Mouse (Mus musculus): ENCODE data around the gene Slc22a3. TPM values are rescaled to one million over a fixed set of nuclear protein-coding genes. Genes with fewer than 3 reads are reported as not detected.
A peak's percentile ranks its signal among the peaks of the same experiment; 100 is the strongest.

Gene Slc22a3
- polyA plus RNA-seq, 1 experiment from 2014 or later, result 0.23 TPM

- ATAC-seq (ENCODE audit: low FRiP score) (no peak), DNase-seq (ENCODE audit: low spot score, missing footprints) (no peak)
- Histone ChIP-seq H3K4me3 (ENCODE audit: low read depth, low read length) (no peak overlapping the region), H3K4me2 (no peak overlapping the region), H3K27me3 (ENCODE audit: control insufficient read depth, insufficient read depth, low read length) (no peaks in the 10 kb centered on the region), H3K9ac (ENCODE audit: low read length) (no peak overlapping the region), H3K4me1 (ENCODE audit: control insufficient read depth, insufficient read depth, low read length) (no peaks in the 10 kb centered on the region), H3K27ac (ENCODE audit: low read depth, low read length) (no peak overlapping the region), H3K9me3 (ENCODE audit: control insufficient read depth, low read length) (no peaks in the 10 kb centered on the region), H3K36me3 (ENCODE audit: control insufficient read depth, insufficient read depth, low read length) (no peaks in the 10 kb centered on the region)
- WGBS, result 76% methylated on average over 7 of the region's 7 CpGs
These were observed 104.1 kb downstream of the Slc22a3 start for GRCm38 (mm10) chr17:12403420-12403819.

GRCm38 (mm10) chr17:12396163-12396677, 111.3 kb downstream of the Slc22a3 start:
- no peaks in the 10 kb centered on the region for H3K9me3 ChIP-seq (ENCODE audit: control insufficient read depth, low read length)
- WGBS, result 93% methylated on average over 9 of the region's 9 CpGs
- no peak overlapping the region for H3K27ac ChIP-seq (ENCODE audit: low read depth, low read length)
- H3K4me1 ChIP-seq (ENCODE audit: control insufficient read depth, insufficient read depth, low read length), result no peaks in the 10 kb centered on the region
- H3K27me3 ChIP-seq (ENCODE audit: control insufficient read depth, insufficient read depth, low read length), result no peaks in the 10 kb centered on the region
- H3K4me2 ChIP-seq, result no peak overlapping the region
- H3K9ac ChIP-seq (ENCODE audit: low read length), result no peak overlapping the region
- DNase-seq (ENCODE audit: low spot score, missing footprints), result no peak
- H3K36me3 ChIP-seq (ENCODE audit: control insufficient read depth, insufficient read depth, low read length), result no peaks in the 10 kb centered on the region
- no peak overlapping the region for H3K4me3 ChIP-seq (ENCODE audit: low read depth, low read length)
- no peak for ATAC-seq (ENCODE audit: low FRiP score)

- Histone ChIP-seq H3K4me1 (ENCODE audit: control insufficient read depth, insufficient read depth, low read length) (no peaks in the 10 kb centered on the region), H3K4me3 (ENCODE audit: low read depth, low read length) (no peak overlapping the region), H3K9me3 (ENCODE audit: control insufficient read depth, low read length) (no peaks in the 10 kb centered on the region), H3K4me2 (no peak overlapping the region), H3K27ac (ENCODE audit: low read depth, low read length) (no peak overlapping the region), H3K9ac (ENCODE audit: low read length) (no peak overlapping the region), H3K27me3 (ENCODE audit: control insufficient read depth, insufficient read depth, low read length) (no peaks in the 10 kb centered on the region), H3K36me3 (ENCODE audit: control insufficient read depth, insufficient read depth, low read length) (no peaks in the 10 kb centered on the region)
- WGBS, result 93% methylated on average over 7 of the region's 7 CpGs
- no peak for DNase-seq (ENCODE audit: low spot score, missing footprints)
- no peak for ATAC-seq (ENCODE audit: low FRiP score)
These were observed 119.3 kb downstream of the Slc22a3 start for GRCm38 (mm10) chr17:12388239-12388638.

GRCm38 (mm10) chr17:12387781-12388180, 119.7 kb downstream of the Slc22a3 start:
- no peak for ATAC-seq (ENCODE audit: low FRiP score)
- 88% methylated on average over 2 of the region's 2 CpGs for WGBS
- H3K4me3 ChIP-seq (ENCODE audit: low read depth, low read length), result no peak overlapping the region

GRCm38 (mm10) chr17:12385049-12385794, 122.3 kb downstream of the Slc22a3 start:
- WGBS, result 77% methylated on average over 8 of the region's 8 CpGs

More at GRCm38 (mm10) chr17:12387781-12388180, 119.7 kb downstream of the Slc22a3 start:
- H3K27me3 ChIP-seq (ENCODE audit: control insufficient read depth, insufficient read depth, low read length), result no peaks in the 10 kb centered on the region
- no peak overlapping the region for H3K4me2 ChIP-seq
- no peaks in the 10 kb centered on the region for H3K4me1 ChIP-seq (ENCODE audit: control insufficient read depth, insufficient read depth, low read length)
- H3K36me3 ChIP-seq (ENCODE audit: control insufficient read depth, insufficient read depth, low read length), result no peaks in the 10 kb centered on the region
- no peak for DNase-seq (ENCODE audit: low spot score, missing footprints)
- H3K9ac ChIP-seq (ENCODE audit: low read length), result no peak overlapping the region
- no peak overlapping the region for H3K27ac ChIP-seq (ENCODE audit: low read depth, low read length)
- H3K9me3 ChIP-seq (ENCODE audit: control insufficient read depth, low read length), result no peaks in the 10 kb centered on the region

GRCm38 (mm10) chr17:12382531-12382930, 125.0 kb downstream of the Slc22a3 start:
- Histone ChIP-seq H3K9me3 (ENCODE audit: control insufficient read depth, low read length) (no peaks in the 10 kb centered on the region), H3K27me3 (ENCODE audit: control insufficient read depth, insufficient read depth, low read length) (no peaks in the 10 kb centered on the region), H3K4me1 (ENCODE audit: control insufficient read depth, insufficient read depth, low read length) (no peaks in the 10 kb centered on the region), H3K27ac (ENCODE audit: low read depth, low read length) (no peak overlapping the region), H3K4me3 (ENCODE audit: low read depth, low read length) (no peak overlapping the region), H3K4me2 (no peak overlapping the region), H3K36me3 (ENCODE audit: control insufficient read depth, insufficient read depth, low read length) (no peaks in the 10 kb centered on the region), H3K9ac (ENCODE audit: low read length) (no peak overlapping the region)
- peak; percentile 83 for ATAC-seq (ENCODE audit: low FRiP score)
- 43% methylated on average over 2 of the region's 2 CpGs for WGBS
- DNase-seq (ENCODE audit: low spot score, missing footprints), result no peak

More at GRCm38 (mm10) chr17:12385049-12385794, 122.3 kb downstream of the Slc22a3 start:
- Histone ChIP-seq H3K36me3 (ENCODE audit: control insufficient read depth, insufficient read depth, low read length) (no peaks in the 10 kb centered on the region), H3K4me2 (no peak overlapping the region), H3K4me1 (ENCODE audit: control insufficient read depth, insufficient read depth, low read length) (no peaks in the 10 kb centered on the region), H3K9ac (ENCODE audit: low read length) (no peak overlapping the region), H3K27me3 (ENCODE audit: control insufficient read depth, insufficient read depth, low read length) (no peaks in the 10 kb centered on the region), H3K27ac (ENCODE audit: low read depth, low read length) (no peak overlapping the region), H3K4me3 (ENCODE audit: low read depth, low read length) (no peak overlapping the region), H3K9me3 (ENCODE audit: control insufficient read depth, low read length) (no peaks in the 10 kb centered on the region)
- ATAC-seq (ENCODE audit: low FRiP score) (no peak), DNase-seq (ENCODE audit: low spot score, missing footprints) (no peak)

GRCm38 (mm10) chr17:12381579-12381978, 125.9 kb downstream of the Slc22a3 start:
- WGBS, result 92% methylated on average over 2 of the region's 2 CpGs
- Histone ChIP-seq H3K4me1 (ENCODE audit: control insufficient read depth, insufficient read depth, low read length) (no peaks in the 10 kb centered on the region), H3K9me3 (ENCODE audit: control insufficient read depth, low read length) (no peaks in the 10 kb centered on the region), H3K27ac (ENCODE audit: low read depth, low read length) (no peak overlapping the region), H3K9ac (ENCODE audit: low read length) (no peak overlapping the region), H3K4me3 (ENCODE audit: low read depth, low read length) (no peak overlapping the region), H3K36me3 (ENCODE audit: control insufficient read depth, insufficient read depth, low read length) (no peaks in the 10 kb centered on the region), H3K27me3 (ENCODE audit: control insufficient read depth, insufficient read depth, low read length) (no peaks in the 10 kb centered on the region), H3K4me2 (no peak overlapping the region)
- ATAC-seq (ENCODE audit: low FRiP score) (no peak), DNase-seq (ENCODE audit: low spot score, missing footprints) (no peak)

- DNase-seq (ENCODE audit: low spot score, missing footprints) (no peak), ATAC-seq (ENCODE audit: low FRiP score) (no peak)
- H3K4me2 ChIP-seq, result no peak overlapping the region
- no peaks in the 10 kb centered on the region for H3K36me3 ChIP-seq (ENCODE audit: control insufficient read depth, insufficient read depth, low read length)
- no peak overlapping the region for H3K27ac ChIP-seq (ENCODE audit: low read depth, low read length)
- H3K27me3 ChIP-seq (ENCODE audit: control insufficient read depth, insufficient read depth, low read length), result no peaks in the 10 kb centered on the region
- H3K4me1 ChIP-seq (ENCODE audit: control insufficient read depth, insufficient read depth, low read length), result no peaks in the 10 kb centered on the region
- H3K4me3 ChIP-seq (ENCODE audit: low read depth, low read length), result no peak overlapping the region
- WGBS, result 86% methylated on average over 4 of the region's 4 CpGs
- no peak overlapping the region for H3K9ac ChIP-seq (ENCODE audit: low read length)
- H3K9me3 ChIP-seq (ENCODE audit: control insufficient read depth, low read length), result no peaks in the 10 kb centered on the region
These were observed 127.2 kb downstream of the Slc22a3 start for GRCm38 (mm10) chr17:12380287-12380686.

- H3K9me3 ChIP-seq (ENCODE audit: control insufficient read depth, low read length), result no peaks in the 10 kb centered on the region
- H3K4me2 ChIP-seq, result no peak within 1 kb of the TSS
- no peak within 1 kb of the TSS for H3K4me3 ChIP-seq (ENCODE audit: low read depth, low read length)
- no peaks in the 10 kb centered on the region for H3K4me1 ChIP-seq (ENCODE audit: control insufficient read depth, insufficient read depth, low read length)
- no peak within 1 kb of the TSS for H3K9ac ChIP-seq (ENCODE audit: low read length)
- ATAC-seq (ENCODE audit: low FRiP score) (no peak), DNase-seq (ENCODE audit: low spot score, missing footprints) (no peak)
- 92% methylated on average over 11 of the region's 11 CpGs for WGBS
- no peak within 1 kb of the TSS for H3K27ac ChIP-seq (ENCODE audit: low read depth, low read length)
- no peaks in the 10 kb centered on the region for H3K36me3 ChIP-seq (ENCODE audit: control insufficient read depth, insufficient read depth, low read length)
- H3K27me3 ChIP-seq (ENCODE audit: control insufficient read depth, insufficient read depth, low read length), result no peaks in the 10 kb centered on the region
These were observed 129.4 kb downstream of the Slc22a3 start, which contains the start of gene Plg for GRCm38 (mm10) chr17:12377981-12378705. Plg (plus strand) TSS chr17:12378608.
